Mouse (Mus musculus): Measurements from ENCODE around the gene Olfr631. TPM values are rescaled to one million over a fixed set of nuclear protein-coding genes. Genes with fewer than 3 reads are reported as not detected.

Gene Olfr631
- polyA plus RNA-seq, 1 experiment from 2014 or later = not detected

Other genes starting within 250 kb of the Olfr631 start
- gene Olfr625-ps1, start 246.1 kb upstream of the Olfr631 start, polyA plus RNA-seq (2015; fragmentation: Nextera tagmentation; extraction: Ambion mirVana) = not detected in 2 replicates
- gene Olfr243, start 214.2 kb upstream of the Olfr631 start, polyA plus RNA-seq (2015; fragmentation: Nextera tagmentation; extraction: Ambion mirVana) = not detected in 2 replicates
- not detected in 2 replicates for gene Olfr628, start 198.5 kb upstream of the Olfr631 start, polyA plus RNA-seq (2015; fragmentation: Nextera tagmentation; extraction: Ambion mirVana)
- gene Olfr629, start 183.9 kb upstream of the Olfr631 start, polyA plus RNA-seq (2015; fragmentation: Nextera tagmentation; extraction: Ambion mirVana) = not detected in 2 replicates
- not detected in 2 replicates for gene Olfr630, start 171.5 kb upstream of the Olfr631 start, polyA plus RNA-seq (2015; fragmentation: Nextera tagmentation; extraction: Ambion mirVana)
- gene Olfr69, start 157.2 kb upstream of the Olfr631 start, polyA plus RNA-seq (2015; fragmentation: Nextera tagmentation; extraction: Ambion mirVana) = not detected in 2 replicates
- gene Olfr68, start 149.1 kb upstream of the Olfr631 start, polyA plus RNA-seq (2015; fragmentation: Nextera tagmentation; extraction: Ambion mirVana) = not detected in 2 replicates
- not detected in 2 replicates for gene Olfr67, start 137.0 kb upstream of the Olfr631 start, polyA plus RNA-seq (2015; fragmentation: Nextera tagmentation; extraction: Ambion mirVana)
- 960 and 1,191 TPM in 2 replicates for gene Hbb-bt, start 114.8 kb upstream of the Olfr631 start, polyA plus RNA-seq (2015; fragmentation: Nextera tagmentation; extraction: Ambion mirVana)
- gene Hbb-bs, start 100.7 kb upstream of the Olfr631 start, polyA plus RNA-seq (2015; fragmentation: Nextera tagmentation; extraction: Ambion mirVana) = 1,844 and 2,278 TPM in 2 replicates
- not detected in 2 replicates for gene Hbb-bh2, start 88.3 kb upstream of the Olfr631 start, polyA plus RNA-seq (2015; fragmentation: Nextera tagmentation; extraction: Ambion mirVana)
- 32.1 and 81.1 TPM in 2 replicates for gene Hbb-bh1, start 85.7 kb upstream of the Olfr631 start, polyA plus RNA-seq (2015; fragmentation: Nextera tagmentation; extraction: Ambion mirVana)
- gene Hbb-y, start 75.6 kb upstream of the Olfr631 start, polyA plus RNA-seq (2015; fragmentation: Nextera tagmentation; extraction: Ambion mirVana) = 3,762 and 4,630 TPM in 2 replicates
- not detected in 2 replicates for gene Olfr66, start 42.6 kb upstream of the Olfr631 start, polyA plus RNA-seq (2015; fragmentation: Nextera tagmentation; extraction: Ambion mirVana)
- gene Olfr64, start 34.3 kb upstream of the Olfr631 start, polyA plus RNA-seq (2015; fragmentation: Nextera tagmentation; extraction: Ambion mirVana) = not detected in 2 replicates
- gene Olfr65, start 25.3 kb upstream of the Olfr631 start, polyA plus RNA-seq (2015; fragmentation: Nextera tagmentation; extraction: Ambion mirVana) = not detected in 2 replicates
- gene Olfr632, start 5.5 kb downstream of the Olfr631 start, polyA plus RNA-seq (2015; fragmentation: Nextera tagmentation; extraction: Ambion mirVana) = not detected in 2 replicates
- not detected in 2 replicates for gene Olfr633, start 15.6 kb downstream of the Olfr631 start, polyA plus RNA-seq (2015; fragmentation: Nextera tagmentation; extraction: Ambion mirVana)
- not detected in 2 replicates for gene Olfr635, start 42.3 kb downstream of the Olfr631 start, polyA plus RNA-seq (2015; fragmentation: Nextera tagmentation; extraction: Ambion mirVana)
- gene Olfr638, start 69.9 kb downstream of the Olfr631 start, polyA plus RNA-seq (2015; fragmentation: Nextera tagmentation; extraction: Ambion mirVana) = not detected in 2 replicates
- 0.04 TPM in 1 of 2 replicates, not detected in the other for gene Olfr639, start 88.5 kb downstream of the Olfr631 start, polyA plus RNA-seq (2015; fragmentation: Nextera tagmentation; extraction: Ambion mirVana)
- gene Olfr640, start 96.7 kb downstream of the Olfr631 start, polyA plus RNA-seq (2015; fragmentation: Nextera tagmentation; extraction: Ambion mirVana) = not detected in 2 replicates
- gene Olfr641, start 106.6 kb downstream of the Olfr631 start, polyA plus RNA-seq (2015; fragmentation: Nextera tagmentation; extraction: Ambion mirVana) = not detected in 2 replicates
- gene Olfr642, start 123.8 kb downstream of the Olfr631 start, polyA plus RNA-seq (2015; fragmentation: Nextera tagmentation; extraction: Ambion mirVana) = not detected in 2 replicates
- not detected in 2 replicates for gene 4930516K23Rik, start 132.6 kb downstream of the Olfr631 start, polyA plus RNA-seq (2015; fragmentation: Nextera tagmentation; extraction: Ambion mirVana)
- not detected in 2 replicates for gene Olfr644, start 143.0 kb downstream of the Olfr631 start, polyA plus RNA-seq (2015; fragmentation: Nextera tagmentation; extraction: Ambion mirVana)
- gene Olfr645, start 156.6 kb downstream of the Olfr631 start, polyA plus RNA-seq (2015; fragmentation: Nextera tagmentation; extraction: Ambion mirVana) = not detected in 2 replicates
- not detected in 2 replicates for gene Olfr646, start 176.0 kb downstream of the Olfr631 start, polyA plus RNA-seq (2015; fragmentation: Nextera tagmentation; extraction: Ambion mirVana)
- not detected in 2 replicates for gene Ubqln5, start 201.0 kb downstream of the Olfr631 start, polyA plus RNA-seq (2015; fragmentation: Nextera tagmentation; extraction: Ambion mirVana)
- gene Olfr643, start 208.6 kb downstream of the Olfr631 start, polyA plus RNA-seq (2015; fragmentation: Nextera tagmentation; extraction: Ambion mirVana) = not detected in 2 replicates
- not detected in 2 replicates for gene Ubqln3, start 214.5 kb downstream of the Olfr631 start, polyA plus RNA-seq (2015; fragmentation: Nextera tagmentation; extraction: Ambion mirVana)
- gene Ubqlnl, start 221.7 kb downstream of the Olfr631 start, polyA plus RNA-seq (2015; fragmentation: Nextera tagmentation; extraction: Ambion mirVana) = not detected in 2 replicates
- not detected in 2 replicates for gene Olfm5, start 236.0 kb downstream of the Olfr631 start, polyA plus RNA-seq (2015; fragmentation: Nextera tagmentation; extraction: Ambion mirVana)